Mouse (Mus musculus) myocyte (in vitro differentiated cells): ENCODE results near the gene Samd4.

Experiments
- CEBPB ChIP-seq: IDR thresholded peaks from 2 replicates; pipeline ENCODE4 v1.6.1; 2011; ENCODE audit warnings: mild to moderate bottlenecking, moderate library complexity; ENCODE audit not compliant: poor library complexity, insufficient read depth, severe bottlenecking
- E2F4 ChIP-seq: IDR thresholded peaks from one replicate; pipeline ENCODE4 v1.6.1; 2011; ENCODE audit warnings: mild to moderate bottlenecking, control low read depth, moderate library complexity; ENCODE audit not compliant: insufficient read depth
- MAX ChIP-seq: IDR thresholded peaks from one replicate; pipeline ENCODE4 v1.6.1; 2011; ENCODE audit warnings: low read depth, mild to moderate bottlenecking, control low read depth
- MYOD1 ChIP-seq, 3 experiments: IDR thresholded peaks; one replicate each; pipeline ENCODE4 v1.6.1; 2011; ENCODE audit warnings: control low read depth in 2 of 3, low read depth in 2 of 3, mild to moderate bottlenecking in 2 of 3, moderate library complexity in 1 of 3; ENCODE audit not compliant: insufficient read length in 2 of 3, control insufficient read depth in 1 of 3
- MYOG ChIP-seq, 3 experiments: IDR thresholded peaks; one replicate each; pipeline ENCODE4 v1.6.1; 2011; ENCODE audit warnings: control low read depth in 2 of 3, low read depth in 2 of 3, mild to moderate bottlenecking in 2 of 3; ENCODE audit not compliant: insufficient read length in 2 of 3, control insufficient read depth in 1 of 3, insufficient read depth in 1 of 3
- POLR2A ChIP-seq: IDR thresholded peaks from one replicate; pipeline ENCODE4 v1.6.1; 2011; ENCODE audit warnings: low read depth, mild to moderate bottlenecking, control low read depth, moderate library complexity; ENCODE audit not compliant: insufficient read length
- POLR2AphosphoS2 ChIP-seq: IDR thresholded peaks from one replicate; pipeline ENCODE4 v1.6.1; 2011; ENCODE audit warnings: low read depth, control low read depth; ENCODE audit not compliant: insufficient read length
- REST ChIP-seq: IDR thresholded peaks from one replicate; pipeline ENCODE4 v1.6.1; 2011; ENCODE audit warnings: mild to moderate bottlenecking, control low read depth, moderate library complexity; ENCODE audit not compliant: insufficient read depth, insufficient read length
- SRF ChIP-seq: IDR thresholded peaks from one replicate; pipeline ENCODE4 v1.6.1; 2011; ENCODE audit warnings: low read depth; ENCODE audit not compliant: control insufficient read depth, insufficient read length
- TCF12 ChIP-seq: IDR thresholded peaks from one replicate; pipeline ENCODE4 v1.6.1; 2011; ENCODE audit warnings: mild to moderate bottlenecking, control low read depth; ENCODE audit not compliant: poor library complexity, insufficient read depth, severe bottlenecking
- TCF3 ChIP-seq: IDR thresholded peaks from one replicate; pipeline ENCODE4 v1.6.1; 2011; ENCODE audit warnings: low read depth, control low read depth; ENCODE audit not compliant: insufficient read length
- USF1 ChIP-seq: IDR thresholded peaks from one replicate; pipeline ENCODE4 v1.6.1; 2011; ENCODE audit warnings: low read depth, mild to moderate bottlenecking, control low read depth, moderate library complexity

GRCm38 (mm10) chr14:47027431-47028118, 144.9 kb downstream of the Samd4 start:
- TF ChIP-seq CEBPB (no peak), MYOD1 (IDR thresholded peaks at IDR 0.05; ENCODE audit: control insufficient read depth in 1 of 3, insufficient read length in 2 of 3, low read depth in 2 of 3) (peak in 2 of 3 experiments; percentile 33 to 37), TCF3 (no peak), MAX (no peak), POLR2A (no peak), MYOG (IDR thresholded peaks at IDR 0.05; ENCODE audit: control insufficient read depth in 1 of 3, insufficient read depth in 1 of 3, insufficient read length in 2 of 3, low read depth in 2 of 3) (peak in 1 of 3 experiments; percentile 60), USF1 (no peak), TCF12 (no peak), REST (no peak), POLR2AphosphoS2 (no peak), SRF (no peak), E2F4 (no peak)
